Mouse (Mus musculus) cerebellum, adult 2 months (tissue): Measurements from ENCODE around the gene Klf3. TPM values are rescaled to one million over a fixed set of nuclear protein-coding genes. Genes with fewer than 3 reads are reported as not detected.

Source experiments
- DNase-seq, 2 experiments: peaks; one replicate each; pipeline ENCODE4 v3.0.0; 2021
- H3K27ac ChIP-seq: fragments of 200-500 bp; 2 replicates; pipeline ENCODE4 v1.5.1; 2012; ENCODE audit warnings: low read length, control low read depth, inconsistent platforms; ENCODE audit not compliant: insufficient read depth
- H3K27me3 ChIP-seq: fragments of 200-500 bp; 2 replicates; pipeline ENCODE4 v1.6.1; 2012; ENCODE audit warnings: inconsistent platforms, mild to moderate bottlenecking, low read length, moderate library complexity; ENCODE audit not compliant: control insufficient read depth, insufficient read depth
- H3K4me1 ChIP-seq: fragments of 200-500 bp; 2 replicates; pipeline ENCODE4 v1.6.1; 2011; ENCODE audit warnings: low read length; ENCODE audit not compliant: control insufficient read depth, insufficient read depth
- H3K4me3 ChIP-seq: fragments of 200-500 bp; replicated peaks from 2 replicates; pipeline ENCODE3; 2011; ENCODE audit warnings: mild to moderate bottlenecking, low read depth, low read length, control low read depth; ENCODE audit not compliant: insufficient read depth
- CTCF ChIP-seq: fragments of 200-500 bp; IDR thresholded peaks from 2 replicates; pipeline ENCODE4 v1.5.1; 2011; ENCODE audit warnings: low read depth, mild to moderate bottlenecking, control low read depth, low read length, moderate library complexity, borderline replicate concordance; ENCODE audit not compliant: insufficient read depth
- POLR2A ChIP-seq: fragments of 200-500 bp; IDR thresholded peaks from 2 replicates; pipeline ENCODE4 v1.6.1; 2011; ENCODE audit warnings: low read length, control low read depth, borderline replicate concordance; ENCODE audit not compliant: insufficient read depth
- WGBS: fragments of 180-500 bp; shearing (Covaris S2); methylation state at CpG from one replicate; pipeline ENCODE4 v1.1.7; 2018; 5-methylcytosine and 5-hydroxymethylcytosine counted together
- polyA plus RNA-seq: library from polyadenylated mRNA; depleted of rRNA; stranded (reverse); fragments of >200 nt; gene quantifications from 2 replicates; pipeline ENCODE4 v1.2.3, GENCODE M21; 2012

The Klf3 gene
- polyA plus RNA-seq, 1 experiment = 16.4 TPM

DNA sequence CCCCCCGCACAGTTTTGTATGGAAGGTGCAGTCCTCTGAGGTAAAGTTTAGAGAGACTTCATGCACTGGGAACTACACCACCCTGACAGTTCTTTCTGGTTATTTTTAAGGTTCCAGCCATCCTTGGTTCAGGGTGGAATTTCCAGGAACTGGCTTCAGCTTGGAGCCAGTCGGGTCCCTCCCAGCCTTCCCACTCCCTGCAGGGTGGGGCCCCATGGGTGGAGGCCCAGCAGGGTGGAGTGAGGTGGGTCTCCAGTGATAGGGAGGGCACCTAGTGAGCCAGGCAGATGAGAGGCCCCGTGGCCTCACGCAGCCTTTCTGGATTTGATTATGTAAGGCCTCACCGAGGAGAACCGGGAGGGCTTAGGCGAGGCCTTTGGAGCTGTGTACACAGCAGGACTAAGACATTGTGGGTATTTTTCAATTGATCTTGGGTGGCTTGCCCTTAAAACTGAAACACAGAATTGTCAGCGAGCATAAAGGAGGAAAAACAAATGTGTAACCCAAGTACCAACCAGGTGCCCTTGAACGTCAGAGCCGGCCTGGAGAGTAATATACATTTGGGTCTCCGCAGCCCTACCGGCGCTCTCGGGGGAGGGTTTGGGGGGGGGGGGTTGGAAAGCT lies 8.4 kb downstream of the Klf3 start:
- H3K27ac ChIP-seq = peak overlapping the region; percentile 75
- 39% methylated on average over 14 of the region's 14 CpGs for WGBS
- no peak overlapping the region for H3K4me3 ChIP-seq
- peaks cover 8% of the 10 kb centered on the region; the same call in 1 of the 2 replicates for H3K4me1 ChIP-seq
- H3K27me3 ChIP-seq = no peaks in the 10 kb centered on the region
- DNase-seq = no peak
- TF ChIP-seq CTCF (no peak), POLR2A (no peak)

DNA sequence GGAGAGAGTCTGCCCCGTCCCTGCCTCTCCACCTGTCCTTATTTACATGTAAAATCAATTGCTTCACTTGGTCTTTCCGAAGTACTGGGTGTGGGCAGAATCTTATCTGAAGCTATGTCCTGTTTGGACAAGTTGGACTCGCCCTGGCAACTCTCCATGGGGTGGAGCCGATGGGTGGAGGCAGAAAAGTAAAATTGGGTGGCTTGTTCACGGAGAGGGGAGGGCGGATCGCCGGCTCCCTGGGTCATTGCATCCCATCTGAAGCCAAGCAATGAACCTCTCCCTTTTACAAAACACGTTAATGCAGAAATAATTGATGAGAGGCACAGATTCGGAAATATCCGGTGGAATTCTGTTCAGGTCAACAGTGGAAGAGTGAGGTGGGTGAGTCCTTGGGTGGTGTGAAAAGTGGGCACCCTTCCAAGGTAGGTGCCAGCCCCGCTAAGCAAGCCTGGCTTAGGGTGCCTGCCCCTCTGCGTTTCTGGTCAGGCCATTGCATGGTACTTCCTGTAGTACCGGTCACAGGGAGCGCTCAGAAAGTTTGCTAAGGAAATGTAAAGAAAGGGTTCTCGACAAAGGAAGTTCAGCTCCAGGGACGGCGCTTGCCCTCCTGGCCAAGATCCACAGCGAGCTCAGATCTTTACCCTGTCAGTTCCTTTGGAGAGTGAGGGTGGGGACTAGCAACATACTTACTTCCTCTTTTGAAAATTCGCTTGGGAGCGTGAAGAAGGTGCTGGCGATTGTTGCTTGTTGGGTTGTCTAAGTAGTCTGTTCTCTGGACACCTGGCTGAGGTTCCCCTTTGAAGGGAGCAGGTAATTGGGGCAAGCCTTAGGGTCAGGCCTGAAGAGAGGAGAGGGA lies 9.2 kb downstream of the Klf3 start:
- H3K4me3 ChIP-seq = no peak overlapping the region
- 49% methylated on average over 22 of the region's 22 CpGs for WGBS
- no peak for DNase-seq
- H3K27ac ChIP-seq = peak overlapping the region; percentile 11; the same call in 1 of the 2 replicates
- no peaks in the 10 kb centered on the region for H3K27me3 ChIP-seq
- TF ChIP-seq CTCF = no peak
- no peak for TF ChIP-seq POLR2A
- peaks cover 11% of the 10 kb centered on the region; the same call in 1 of the 2 replicates for H3K4me1 ChIP-seq

DNA sequence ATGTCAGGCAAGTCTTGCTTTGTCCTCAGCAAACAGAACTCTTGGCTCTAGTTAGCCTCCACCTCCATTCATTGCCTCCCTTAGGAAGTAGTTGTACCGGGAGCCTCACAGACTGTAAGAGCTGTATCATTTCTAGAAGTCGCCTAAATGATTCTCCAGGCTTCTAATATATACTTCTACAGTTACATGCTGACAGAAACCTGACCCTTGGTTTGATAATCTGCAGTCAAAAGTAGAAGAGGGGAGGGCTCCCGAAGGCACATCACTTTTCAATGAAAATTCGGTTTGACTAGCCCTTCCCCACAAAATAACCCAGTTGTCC lies 9.8 kb downstream of the Klf3 start:
- Histone ChIP-seq H3K27me3 (no peaks in the 10 kb centered on the region), H3K4me1 (peaks cover 11% of the 10 kb centered on the region; the same call in 1 of the 2 replicates), H3K27ac (peak overlapping the region; percentile 11; the same call in 1 of the 2 replicates), H3K4me3 (no peak overlapping the region)
- no peak for DNase-seq
- TF ChIP-seq CTCF = no peak
- TF ChIP-seq POLR2A = no peak
- 57% methylated on average over 4 of the region's 4 CpGs for WGBS

DNA sequence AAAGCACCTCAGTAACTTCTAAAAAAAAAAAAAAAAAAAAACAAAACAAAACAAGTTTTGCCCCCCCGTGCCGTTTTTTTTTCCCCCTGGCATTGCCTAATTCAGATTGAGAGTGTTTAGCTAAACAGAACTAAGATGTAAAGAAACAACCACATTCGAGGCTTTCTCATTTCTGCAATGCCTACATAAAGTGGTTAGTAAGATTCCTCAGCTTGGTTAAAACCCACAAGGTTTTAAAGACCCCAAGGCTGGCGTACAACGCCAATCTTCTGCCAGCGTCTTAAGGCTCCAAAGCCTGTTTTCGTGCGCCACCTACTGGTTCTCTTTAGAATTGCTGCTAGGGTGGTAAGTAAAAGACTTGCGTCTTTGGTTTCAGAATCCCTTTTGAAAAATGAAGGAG lies 10.2 kb downstream of the Klf3 start:
- Histone ChIP-seq H3K27ac (no peak overlapping the region), H3K27me3 (no peaks in the 10 kb centered on the region), H3K4me1 (peaks cover 11% of the 10 kb centered on the region; the same call in 1 of the 2 replicates), H3K4me3 (no peak overlapping the region)
- 5% methylated on average over 9 of the region's 9 CpGs for WGBS
- peak; percentile 76 for DNase-seq
- peak; percentile 76 for TF ChIP-seq CTCF
- no peak for TF ChIP-seq POLR2A

DNA sequence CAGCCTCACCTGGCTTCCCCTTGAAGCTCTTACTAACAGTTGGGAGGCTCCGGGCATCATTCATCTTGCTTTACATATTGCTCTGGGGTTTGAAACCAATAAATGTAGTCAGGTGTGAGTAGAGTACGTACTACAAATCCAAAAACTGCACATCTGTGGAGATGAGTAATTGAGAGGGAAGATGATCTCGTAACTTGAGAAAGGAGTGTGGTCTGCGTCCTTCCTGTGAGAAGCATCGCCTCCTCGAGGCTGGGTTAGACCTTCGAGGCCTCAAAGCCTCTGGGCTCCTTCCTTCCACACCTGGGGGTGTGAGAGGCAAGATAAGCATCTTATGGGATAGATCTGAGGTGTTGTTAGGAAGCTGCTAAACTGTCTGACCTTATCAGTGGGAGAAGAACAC lies 11.2 kb downstream of the Klf3 start:
- TF ChIP-seq POLR2A (no peak), CTCF (no peak)

DNA sequence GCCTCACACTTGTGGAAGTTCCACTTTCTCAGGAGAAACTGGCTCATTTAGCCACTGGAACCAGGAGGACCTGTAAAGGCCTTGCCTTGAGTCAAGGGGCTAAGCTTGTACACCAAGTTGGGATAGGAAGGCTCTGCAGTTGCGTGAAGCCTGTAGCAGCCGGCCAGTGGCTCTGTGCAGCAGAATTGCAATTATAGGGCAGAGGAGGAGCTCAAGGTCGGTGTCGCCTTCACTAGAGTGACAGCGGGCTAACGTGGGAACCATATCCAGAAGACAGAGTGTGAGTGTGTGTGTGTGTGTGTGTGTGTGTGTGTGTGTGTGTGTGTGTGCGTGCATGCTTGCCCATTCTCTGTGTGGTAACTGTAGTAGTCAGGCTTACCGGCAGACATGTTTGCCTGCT lies 12.4 kb downstream of the Klf3 start:
- TF ChIP-seq POLR2A (no peak), CTCF (no peak)
- WGBS = 81% methylated on average over 8 of the region's 8 CpGs
- H3K27me3 ChIP-seq = no peaks in the 10 kb centered on the region
- no peak overlapping the region for H3K4me3 ChIP-seq
- no peak overlapping the region for H3K27ac ChIP-seq
- H3K4me1 ChIP-seq = peaks cover 16% of the 10 kb centered on the region; the same call in 1 of the 2 replicates
- no peak for DNase-seq

More for the DNA sequence above, 11.2 kb downstream of the Klf3 start:
- WGBS = 95% methylated on average over 7 of the region's 7 CpGs
- Histone ChIP-seq H3K27ac (no peak overlapping the region), H3K4me3 (no peak overlapping the region), H3K4me1 (peaks cover 11% of the 10 kb centered on the region; the same call in 1 of the 2 replicates), H3K27me3 (no peaks in the 10 kb centered on the region)
- DNase-seq = no peak

DNA sequence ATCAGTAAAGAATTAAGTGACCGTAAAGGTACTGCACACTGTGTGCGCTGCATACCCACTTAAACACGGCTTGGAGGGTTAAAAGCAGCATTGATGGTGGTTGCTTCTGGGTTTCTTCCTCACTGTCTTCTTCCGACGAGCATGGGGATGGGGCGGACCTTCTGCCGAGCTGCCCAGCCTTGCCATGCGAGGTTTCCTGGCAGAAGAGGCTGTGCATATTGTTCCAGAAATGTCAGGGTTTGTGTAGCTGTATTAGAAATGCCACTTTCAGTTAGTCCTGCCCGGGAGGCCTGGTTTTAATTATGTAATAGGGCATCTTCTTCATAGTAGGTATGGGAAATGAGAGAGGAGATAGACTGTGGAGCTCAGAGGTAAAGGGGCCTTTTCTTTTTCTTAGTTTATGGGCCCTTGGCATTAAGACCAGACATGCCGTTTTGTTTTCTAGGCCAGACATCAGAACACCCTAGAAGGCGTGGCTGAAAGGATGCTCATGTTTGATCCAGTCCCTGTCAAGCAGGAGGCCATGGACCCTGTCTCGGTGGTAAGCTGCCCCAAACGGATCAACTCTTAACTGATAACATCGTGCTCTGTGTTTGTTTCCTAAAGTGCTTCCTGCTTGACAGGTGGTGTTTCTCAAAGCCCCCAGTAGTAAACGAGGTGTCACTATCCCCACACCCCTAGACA lies 13.2 kb downstream of the Klf3 start:
- 43% methylated on average over 15 of the region's 15 CpGs for WGBS
- H3K4me1 ChIP-seq = peaks cover 16% of the 10 kb centered on the region; the same call in 1 of the 2 replicates
- no peaks in the 10 kb centered on the region for H3K27me3 ChIP-seq
- DNase-seq = no peak
- no peak overlapping the region for H3K4me3 ChIP-seq
- no peak for TF ChIP-seq CTCF
- no peak overlapping the region for H3K27ac ChIP-seq
